ENCODE assay signal across 30 mouse cellular contexts in genomic region chr1:91469888-91470419, GRCm38 (mm10).
"Had no signal": no experiment of that assay in that cellular context is flagged by ENCODE, and none has a peak within 500 bp of the region (broad histone marks: within the 10 kb centered on the region; RNA-seq: fewer than 3 reads in every experiment).

No protein-coding gene starts in this region.

- H3K4me2 ChIP-seq: limb, embryonic 12.5 days; limb, embryonic 13.5 days; limb, embryonic 15.5 days; liver, embryonic 11.5 days; liver, embryonic 12.5 days; liver, embryonic 13.5 days; liver, embryonic 15.5 days; lung, embryonic 14.5 days; lung, embryonic 15.5 days; midbrain, embryonic 11.5 days; midbrain, embryonic 12.5 days; midbrain, embryonic 13.5 days; midbrain, embryonic 15.5 days; neural tube, embryonic 12.5 days had no signal

- H3K4me3 ChIP-seq: limb, embryonic 10.5 days; limb, embryonic 12.5 days; limb, embryonic 13.5 days; limb, embryonic 15.5 days; liver, embryonic 12.5 days; liver, embryonic 13.5 days; liver, embryonic 15.5 days; lung, embryonic 15.5 days; megakaryocyte, embryonic 14.5 days; midbrain, embryonic 10.5 days; midbrain, embryonic 12.5 days; midbrain, embryonic 13.5 days; midbrain, embryonic 15.5 days; myocyte; neural tube, embryonic 12.5 days had no signal

- H3K27ac ChIP-seq: limb, embryonic 10.5 days; limb, embryonic 12.5 days; limb, embryonic 13.5 days; limb, embryonic 15.5 days; liver, embryonic 12.5 days; liver, embryonic 13.5 days; liver, embryonic 14.5 days; liver, embryonic 15.5 days; lung, embryonic 15.5 days; macrophage; midbrain, embryonic 10.5 days; midbrain, embryonic 12.5 days; midbrain, embryonic 13.5 days; midbrain, embryonic 15.5 days; neural tube, embryonic 12.5 days had no signal

- H3K9ac ChIP-seq: limb, embryonic 12.5 days; limb, embryonic 13.5 days; limb, embryonic 15.5 days; liver, embryonic 12.5 days; liver, embryonic 13.5 days; liver, embryonic 14.5 days; liver, embryonic 15.5 days; liver, postnatal 0 days; lung, embryonic 14.5 days; lung, embryonic 15.5 days; midbrain, embryonic 12.5 days; midbrain, embryonic 13.5 days; midbrain, embryonic 15.5 days; neural tube, embryonic 12.5 days had no signal

- H3K4me1 ChIP-seq: liver, embryonic 12.5 days; liver, embryonic 15.5 days; midbrain, embryonic 12.5 days; midbrain, embryonic 15.5 days; neural tube, embryonic 12.5 days had no signal

- DNase-seq: left cerebral cortex, postnatal 4 days; liver; liver, embryonic 13.5 days; liver, postnatal 0 days; lung, adult 18-20 months; lung, adult 2 months; lung, embryonic 14.5 days; lung, postnatal 10 days; lung, postnatal 14 days; lung, postnatal 36 days; lung, postnatal 4 days; midbrain, embryonic 14.5 days had no signal

- H3K27me3 ChIP-seq: limb, embryonic 12.5 days; limb, embryonic 13.5 days; limb, embryonic 15.5 days; liver, embryonic 13.5 days; liver, embryonic 15.5 days; lung, embryonic 15.5 days; midbrain, embryonic 12.5 days; midbrain, embryonic 13.5 days; midbrain, embryonic 15.5 days; neural tube, embryonic 12.5 days had no signal

- H3K36me3 ChIP-seq: limb, embryonic 10.5 days; limb, embryonic 12.5 days; limb, embryonic 13.5 days; limb, embryonic 15.5 days; liver, embryonic 12.5 days; liver, embryonic 13.5 days; liver, embryonic 15.5 days; lung, embryonic 15.5 days; midbrain, embryonic 10.5 days; midbrain, embryonic 12.5 days; midbrain, embryonic 13.5 days; midbrain, embryonic 15.5 days; neural tube, embryonic 12.5 days had no signal

- H3K9me3 ChIP-seq: limb, embryonic 10.5 days; limb, embryonic 12.5 days; limb, embryonic 13.5 days; limb, embryonic 15.5 days; liver, embryonic 12.5 days; liver, embryonic 13.5 days; liver, embryonic 15.5 days; lung, embryonic 15.5 days; midbrain, embryonic 12.5 days; midbrain, embryonic 13.5 days; midbrain, embryonic 15.5 days; neural tube, embryonic 12.5 days had no signal
